Mouse (Mus musculus) embryo, embryonic 11.5 days (tissue): ENCODE measurements around the gene Ddx47.

Source experiments
- DNase-seq: peaks from one replicate; pipeline ENCODE4 v3.0.0-alpha.2; 2012; ENCODE audit warnings: low read depth, low spot score

Gene Ddx47

DNA sequence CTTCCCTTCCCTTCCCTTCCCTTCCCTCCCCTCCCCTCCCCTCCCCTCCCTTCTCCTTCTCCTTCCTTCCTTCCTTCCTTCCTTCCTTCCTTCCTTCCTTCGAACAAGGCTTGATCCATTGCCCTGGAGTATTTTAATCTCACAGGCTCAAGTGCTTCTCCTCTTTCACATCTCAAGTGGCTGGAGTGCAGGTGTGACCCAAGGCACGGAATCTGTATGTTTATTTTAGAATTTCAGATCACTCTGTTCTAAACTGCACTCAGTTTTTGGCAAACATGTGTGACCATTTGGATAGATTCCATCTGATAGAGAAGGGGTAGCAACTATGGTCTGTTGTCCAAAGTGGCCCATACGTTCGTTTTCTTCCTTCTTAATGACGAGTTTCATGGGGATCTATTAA lies 56.8 kb downstream of the Ddx47 start:
- DNase-seq, result no peak

DNA sequence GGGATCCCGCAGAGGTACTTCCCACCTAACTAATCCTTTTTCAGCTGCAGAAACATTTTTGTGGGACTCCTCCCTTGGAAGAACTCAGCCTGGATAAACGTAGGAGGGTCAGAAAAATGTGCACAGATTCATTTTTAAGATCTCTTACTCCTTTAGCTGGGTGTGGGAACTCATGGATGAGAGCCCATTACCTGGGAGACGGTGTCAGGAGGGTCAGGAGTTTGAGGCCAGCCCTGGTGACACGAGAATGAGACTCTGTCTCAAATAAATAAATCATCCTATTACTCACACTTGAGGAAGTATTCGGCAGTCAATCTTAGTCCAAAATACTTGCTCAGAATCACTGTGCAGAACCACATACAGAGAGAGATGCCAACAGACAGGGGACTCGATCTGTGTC lies 58.4 kb downstream of the Ddx47 start:
- no peak for DNase-seq

GRCm38 (mm10) chr6:135070347-135070746 lies 58.9 kb downstream of the Ddx47 start:
- no peak for DNase-seq
